Mouse (Mus musculus): ENCODE measurements around the gene Tldc1. TPM values are rescaled to one million over a fixed set of nuclear protein-coding genes. Genes with fewer than 3 reads are reported as not detected.

The Tldc1 gene
- polyA plus RNA-seq, 1 experiment from 2014 or later: 10.9 TPM

DNA sequence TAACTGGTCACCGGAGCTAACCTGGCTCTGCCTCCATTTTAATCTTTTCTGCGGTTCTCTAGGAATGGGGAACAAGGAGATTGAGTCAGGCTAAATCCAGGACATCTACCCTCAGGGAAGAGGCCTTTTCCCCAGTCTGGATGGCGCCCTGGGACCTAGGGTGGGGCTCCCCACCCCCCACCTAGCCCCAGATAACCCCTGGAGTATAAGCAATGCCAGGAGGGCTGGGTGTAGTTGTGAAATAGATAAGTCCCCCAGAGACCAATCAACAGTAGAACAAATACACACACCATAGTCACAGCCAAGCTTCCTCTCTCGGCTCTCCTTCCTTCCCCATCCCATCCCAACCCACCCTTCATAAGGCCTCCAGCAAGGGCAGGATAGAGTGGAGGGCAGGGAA, 29.5 kb upstream of the Tldc1 start:
- Histone ChIP-seq H3K9ac (ENCODE audit: low read depth, low read length) (no peak overlapping the region), H3K27me3 (ENCODE audit: control insufficient read depth, insufficient read depth, low read depth, low read length) (no peaks in the 10 kb centered on the region), H3K36me3 (ENCODE audit: control insufficient read depth, insufficient read depth, low read length) (peaks cover 5% of the 10 kb centered on the region; the same call in 1 of the 2 replicates), H3K4me1 (ENCODE audit: control insufficient read depth, insufficient read depth, low read length) (peaks cover 26% of the 10 kb centered on the region), H3K4me2 (ENCODE audit: low read length) (no peak overlapping the region), H3K9me3 (replicated peaks; ENCODE audit: control insufficient read depth, low read length, poor library complexity, severe bottlenecking) (no peaks in the 10 kb centered on the region), H3K27ac (ENCODE audit: low read length) (no peak overlapping the region), H3K4me3 (ENCODE audit: low read depth, low read length) (no peak overlapping the region)
- 91% methylated on average over 4 of the region's 4 CpGs for WGBS
- no peak for ATAC-seq

DNA sequence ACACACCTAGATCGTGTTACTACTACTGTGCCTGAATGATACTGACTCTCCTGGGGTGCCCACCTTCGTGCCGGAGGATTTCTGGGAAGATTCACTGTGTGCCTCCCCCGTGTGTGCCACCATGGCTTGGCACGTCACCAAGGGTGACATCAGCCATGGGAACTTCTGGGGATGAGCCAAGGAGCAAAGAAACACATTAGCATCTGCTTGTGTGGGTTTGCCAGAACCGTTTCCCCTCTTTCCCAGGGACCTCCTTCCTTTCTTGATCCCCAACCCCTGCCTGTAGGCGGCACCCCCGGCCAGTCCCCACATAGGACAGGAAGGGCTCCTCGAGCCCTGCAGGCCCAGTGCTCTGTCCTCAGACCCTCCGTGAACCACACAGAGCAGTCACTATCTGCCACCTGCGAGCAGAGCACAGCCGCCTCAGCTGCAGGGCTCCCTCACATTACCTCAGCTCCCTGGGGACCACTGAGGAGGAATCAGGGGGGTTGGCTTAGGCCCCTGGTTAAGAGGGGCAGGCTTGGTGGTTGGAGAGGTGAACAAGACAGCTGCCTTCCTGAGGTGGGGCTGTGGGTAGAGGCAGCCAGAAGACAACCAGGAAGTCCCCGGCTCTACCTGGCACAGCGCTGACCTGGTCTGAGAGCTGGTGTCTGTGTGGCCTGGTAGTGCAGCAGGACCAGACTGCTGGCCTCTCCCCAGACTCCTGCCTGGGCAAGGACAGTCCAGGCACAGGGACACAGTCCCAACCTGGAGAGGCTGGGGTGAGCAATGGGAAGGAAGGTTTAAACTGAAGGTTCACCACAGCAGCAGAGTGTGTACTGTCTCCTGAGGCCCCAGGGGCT, 28.4 kb upstream of the Tldc1 start:
- Histone ChIP-seq H3K36me3 (ENCODE audit: control insufficient read depth, insufficient read depth, low read length) (peaks cover 5% of the 10 kb centered on the region; the same call in 1 of the 2 replicates), H3K4me3 (ENCODE audit: low read depth, low read length) (no peak overlapping the region), H3K9ac (ENCODE audit: low read depth, low read length) (no peak overlapping the region), H3K9me3 (replicated peaks; ENCODE audit: control insufficient read depth, low read length, poor library complexity, severe bottlenecking) (no peaks in the 10 kb centered on the region), H3K27ac (ENCODE audit: low read length) (0 out of 2 replicates have a peak overlapping the region, but pooled peaks have one; percentile 46), H3K4me1 (ENCODE audit: control insufficient read depth, insufficient read depth, low read length) (peaks cover 22% of the 10 kb centered on the region), H3K4me2 (ENCODE audit: low read length) (no peak overlapping the region), H3K27me3 (ENCODE audit: control insufficient read depth, insufficient read depth, low read depth, low read length) (no peaks in the 10 kb centered on the region)
- peak; percentile 44; the same call in 1 of the 2 replicates for ATAC-seq
- 64% methylated on average over 14 of the region's 14 CpGs for WGBS

DNA sequence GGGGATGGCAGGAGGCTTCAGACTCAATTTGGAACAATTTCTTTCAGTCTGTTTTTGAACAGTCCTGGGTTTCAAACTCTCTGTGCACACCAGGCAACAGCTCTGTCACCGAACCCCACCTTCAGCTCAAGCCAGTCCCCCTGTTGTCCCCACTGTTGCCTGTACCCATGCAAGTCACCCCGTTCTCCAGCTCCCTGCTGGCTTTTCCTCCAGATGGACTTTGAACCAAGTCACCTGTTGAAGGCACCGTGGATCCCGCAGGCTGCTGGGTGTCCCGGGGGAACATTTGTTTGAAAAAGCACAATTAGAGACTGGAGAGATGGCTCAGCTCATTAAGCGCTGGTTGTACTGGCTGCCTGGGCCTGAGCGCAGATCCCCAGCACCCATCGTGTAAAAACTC, 27.1 kb upstream of the Tldc1 start:
- Histone ChIP-seq H3K4me3 (ENCODE audit: low read depth, low read length) (no peak overlapping the region), H3K36me3 (ENCODE audit: control insufficient read depth, insufficient read depth, low read length) (peaks cover 5% of the 10 kb centered on the region; the same call in 1 of the 2 replicates), H3K27ac (ENCODE audit: low read length) (no peak overlapping the region), H3K9ac (ENCODE audit: low read depth, low read length) (no peak overlapping the region), H3K4me2 (ENCODE audit: low read length) (no peak overlapping the region), H3K27me3 (ENCODE audit: control insufficient read depth, insufficient read depth, low read depth, low read length) (no peaks in the 10 kb centered on the region), H3K9me3 (replicated peaks; ENCODE audit: control insufficient read depth, low read length, poor library complexity, severe bottlenecking) (no peaks in the 10 kb centered on the region), H3K4me1 (ENCODE audit: control insufficient read depth, insufficient read depth, low read length) (peaks cover 22% of the 10 kb centered on the region)
- ATAC-seq: no peak
- 68% methylated on average over 8 of the region's 8 CpGs for WGBS

DNA sequence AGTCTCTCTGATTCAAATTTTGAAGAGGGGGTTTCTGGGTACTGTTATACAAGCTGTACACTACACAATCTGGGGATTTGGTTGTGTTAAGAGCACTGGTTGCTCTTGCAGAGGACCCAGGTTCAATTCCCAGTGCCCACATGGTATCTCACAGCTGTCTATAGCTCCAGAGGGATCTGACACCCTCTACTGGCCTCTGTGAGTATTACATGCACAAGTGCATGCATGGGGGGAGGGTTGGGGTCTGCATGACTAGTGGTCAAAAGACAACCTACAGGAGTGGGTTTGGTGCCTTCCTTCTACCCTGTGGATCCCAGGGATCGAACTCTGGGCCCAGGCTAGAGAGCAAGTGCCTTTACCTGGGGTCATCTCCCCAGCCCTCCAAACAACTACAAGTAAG, 24.4 kb upstream of the Tldc1 start:
- Histone ChIP-seq H3K9me3 (replicated peaks; ENCODE audit: control insufficient read depth, low read length, poor library complexity, severe bottlenecking) (no peaks in the 10 kb centered on the region), H3K4me2 (ENCODE audit: low read length) (no peak overlapping the region), H3K4me3 (ENCODE audit: low read depth, low read length) (no peak overlapping the region), H3K36me3 (ENCODE audit: control insufficient read depth, insufficient read depth, low read length) (no peaks in the 10 kb centered on the region), H3K9ac (ENCODE audit: low read depth, low read length) (no peak overlapping the region), H3K27me3 (ENCODE audit: control insufficient read depth, insufficient read depth, low read depth, low read length) (no peaks in the 10 kb centered on the region), H3K27ac (ENCODE audit: low read length) (no peak overlapping the region), H3K4me1 (ENCODE audit: control insufficient read depth, insufficient read depth, low read length) (peaks cover 33% of the 10 kb centered on the region)
- WGBS: 96% methylated on average over 1 of the region's 1 CpGs
- no peak for ATAC-seq

DNA sequence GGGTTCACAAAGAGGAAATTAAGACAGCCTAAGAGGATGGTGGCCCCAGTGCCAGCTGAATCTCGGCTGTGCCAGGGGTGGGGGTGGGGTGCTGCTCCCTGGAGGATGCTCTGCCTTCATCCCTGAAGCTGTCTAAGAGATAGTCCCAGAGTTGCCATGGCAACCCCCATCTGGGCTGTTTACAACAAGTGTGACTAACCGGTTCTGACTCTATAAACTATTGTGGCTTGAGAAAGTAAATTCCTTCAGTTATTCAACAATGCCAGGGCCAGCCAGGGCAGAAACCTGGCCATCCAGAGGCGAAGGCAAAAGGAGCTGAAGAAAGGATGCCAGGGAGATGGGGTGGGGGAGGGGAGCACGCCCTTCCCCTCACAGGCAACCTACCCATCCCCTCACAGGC, 23.0 kb upstream of the Tldc1 start:
- Histone ChIP-seq H3K4me1 (ENCODE audit: control insufficient read depth, insufficient read depth, low read length) (peaks cover 31% of the 10 kb centered on the region), H3K4me2 (ENCODE audit: low read length) (peak overlapping the region; percentile 25; the same call in 1 of the 2 replicates), H3K27ac (ENCODE audit: low read length) (peak overlapping the region; percentile 69), H3K9me3 (replicated peaks; ENCODE audit: control insufficient read depth, low read length, poor library complexity, severe bottlenecking) (no peaks in the 10 kb centered on the region), H3K27me3 (ENCODE audit: control insufficient read depth, insufficient read depth, low read depth, low read length) (no peaks in the 10 kb centered on the region), H3K9ac (ENCODE audit: low read depth, low read length) (0 out of 2 replicates have a peak overlapping the region, but pooled peaks have one; percentile 12), H3K4me3 (ENCODE audit: low read depth, low read length) (no peak overlapping the region), H3K36me3 (ENCODE audit: control insufficient read depth, insufficient read depth, low read length) (no peaks in the 10 kb centered on the region)
- WGBS: 3% methylated on average over 4 of the region's 4 CpGs
- ATAC-seq: 0 out of 2 replicates have a peak, but pooled peaks have one; percentile 23

DNA sequence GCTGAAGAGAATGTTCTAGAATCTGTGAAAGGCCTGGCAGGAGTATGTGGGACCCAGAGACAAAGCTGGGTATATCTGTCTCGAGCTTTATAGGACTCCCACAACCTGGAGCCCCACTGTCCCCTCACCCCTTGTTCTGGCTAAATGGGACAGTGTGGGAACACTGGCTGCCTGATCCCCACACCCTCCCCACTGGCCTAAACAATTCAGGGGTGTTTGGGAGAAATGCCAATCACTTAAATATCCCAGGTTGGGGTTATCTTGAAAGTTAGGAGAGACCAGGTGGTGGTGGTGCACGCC, 20.7 kb upstream of the Tldc1 start:
- no peaks in the 10 kb centered on the region for H3K9me3 ChIP-seq (replicated peaks; ENCODE audit: control insufficient read depth, low read length, poor library complexity, severe bottlenecking)
- H3K4me1 ChIP-seq (ENCODE audit: control insufficient read depth, insufficient read depth, low read length): peaks cover 27% of the 10 kb centered on the region
- H3K27me3 ChIP-seq (ENCODE audit: control insufficient read depth, insufficient read depth, low read depth, low read length): no peaks in the 10 kb centered on the region
- H3K4me2 ChIP-seq (ENCODE audit: low read length): peak overlapping the region; percentile 38; the same call in 1 of the 2 replicates
- no peaks in the 10 kb centered on the region for H3K36me3 ChIP-seq (ENCODE audit: control insufficient read depth, insufficient read depth, low read length)
- peak overlapping the region; percentile 78 for H3K27ac ChIP-seq (ENCODE audit: low read length)
- H3K9ac ChIP-seq (ENCODE audit: low read depth, low read length): 0 out of 2 replicates have a peak overlapping the region, but pooled peaks have one; percentile 30
- 46% methylated on average over 2 of the region's 2 CpGs for WGBS
- no peak; the same call in 1 of the 2 replicates for ATAC-seq
- no peak overlapping the region for H3K4me3 ChIP-seq (ENCODE audit: low read depth, low read length)

DNA sequence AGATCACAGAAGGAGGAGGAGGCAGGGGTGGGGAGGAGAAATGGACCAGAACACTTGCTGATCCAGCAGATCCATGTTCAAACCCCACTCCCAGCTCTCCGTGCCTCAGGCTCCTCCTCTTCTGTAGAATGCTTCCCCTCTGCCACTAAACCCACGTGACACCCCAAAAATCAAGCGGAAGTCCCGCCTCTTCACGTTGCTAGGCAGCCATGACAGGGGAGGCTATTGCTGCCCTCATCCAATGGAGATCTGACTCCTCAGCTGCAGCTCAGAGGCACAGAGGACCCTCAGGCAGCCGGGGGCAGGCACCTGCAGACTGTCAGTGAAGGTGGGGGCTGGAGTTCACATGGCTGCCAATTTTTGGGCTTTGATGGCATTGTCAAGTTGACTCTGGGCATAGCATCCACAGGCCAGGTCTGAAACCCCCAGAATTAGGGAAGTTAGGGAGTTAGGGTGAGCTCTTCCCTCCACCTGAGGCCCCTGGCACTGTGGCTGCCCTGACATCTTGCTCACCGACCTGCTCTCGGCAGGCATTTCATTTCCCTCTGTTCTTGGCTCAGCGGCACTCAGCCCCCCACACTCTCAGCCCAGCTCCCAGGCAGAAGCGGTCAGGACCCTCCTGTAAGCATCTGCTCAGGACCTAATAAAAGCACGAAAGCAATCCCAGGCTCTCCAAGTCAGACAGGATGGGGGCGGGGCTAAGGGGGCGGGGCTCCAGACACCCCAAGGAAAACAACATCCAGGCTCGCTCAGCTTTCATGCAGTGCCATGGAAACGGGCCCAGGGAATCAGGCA, 20.2 kb upstream of the Tldc1 start:
- peak overlapping the region; percentile 30; the same call in 1 of the 2 replicates for H3K9ac ChIP-seq (ENCODE audit: low read depth, low read length)
- H3K4me2 ChIP-seq (ENCODE audit: low read length): peak overlapping the region; percentile 38
- no peak overlapping the region; the same call in 1 of the 2 replicates for H3K4me3 ChIP-seq (ENCODE audit: low read depth, low read length)
- no peaks in the 10 kb centered on the region for H3K36me3 ChIP-seq (ENCODE audit: control insufficient read depth, insufficient read depth, low read length)
- peaks cover 27% of the 10 kb centered on the region for H3K4me1 ChIP-seq (ENCODE audit: control insufficient read depth, insufficient read depth, low read length)
- H3K27me3 ChIP-seq (ENCODE audit: control insufficient read depth, insufficient read depth, low read depth, low read length): no peaks in the 10 kb centered on the region
- WGBS: 9% methylated on average over 15 of the region's 15 CpGs
- peak; percentile 79 for ATAC-seq
- peak overlapping the region; percentile 78 for H3K27ac ChIP-seq (ENCODE audit: low read length)
- no peaks in the 10 kb centered on the region for H3K9me3 ChIP-seq (replicated peaks; ENCODE audit: control insufficient read depth, low read length, poor library complexity, severe bottlenecking)

DNA sequence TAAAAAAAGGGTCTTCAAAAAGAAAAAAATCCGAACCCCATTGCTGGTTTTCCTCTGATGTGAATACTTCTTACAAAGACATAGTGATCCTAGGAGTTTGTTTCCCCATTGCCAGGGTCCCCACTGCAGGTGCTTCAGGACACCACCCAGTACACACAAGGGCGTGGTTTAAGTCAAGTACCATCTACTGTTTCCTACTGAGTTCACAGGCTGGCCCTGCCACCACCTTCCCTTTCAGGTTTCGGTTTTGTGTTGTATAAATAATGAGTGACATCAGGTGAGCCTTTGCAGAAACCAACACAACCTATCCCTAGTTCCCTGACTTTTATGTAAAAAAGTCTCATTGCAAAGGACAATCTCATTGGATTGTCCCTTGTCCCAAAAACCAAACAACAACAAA, 17.4 kb upstream of the Tldc1 start:
- no peak overlapping the region for H3K27ac ChIP-seq (ENCODE audit: low read length)
- H3K4me2 ChIP-seq (ENCODE audit: low read length): no peak overlapping the region
- no peaks in the 10 kb centered on the region for H3K27me3 ChIP-seq (ENCODE audit: control insufficient read depth, insufficient read depth, low read depth, low read length)
- no peaks in the 10 kb centered on the region for H3K36me3 ChIP-seq (ENCODE audit: control insufficient read depth, insufficient read depth, low read length)
- H3K9me3 ChIP-seq (replicated peaks; ENCODE audit: control insufficient read depth, low read length, poor library complexity, severe bottlenecking): no peaks in the 10 kb centered on the region
- no peak overlapping the region for H3K4me3 ChIP-seq (ENCODE audit: low read depth, low read length)
- WGBS: 90% methylated on average over 3 of the region's 3 CpGs
- H3K4me1 ChIP-seq (ENCODE audit: control insufficient read depth, insufficient read depth, low read length): peaks cover 22% of the 10 kb centered on the region
- no peak for ATAC-seq
- no peak overlapping the region for H3K9ac ChIP-seq (ENCODE audit: low read depth, low read length)

DNA sequence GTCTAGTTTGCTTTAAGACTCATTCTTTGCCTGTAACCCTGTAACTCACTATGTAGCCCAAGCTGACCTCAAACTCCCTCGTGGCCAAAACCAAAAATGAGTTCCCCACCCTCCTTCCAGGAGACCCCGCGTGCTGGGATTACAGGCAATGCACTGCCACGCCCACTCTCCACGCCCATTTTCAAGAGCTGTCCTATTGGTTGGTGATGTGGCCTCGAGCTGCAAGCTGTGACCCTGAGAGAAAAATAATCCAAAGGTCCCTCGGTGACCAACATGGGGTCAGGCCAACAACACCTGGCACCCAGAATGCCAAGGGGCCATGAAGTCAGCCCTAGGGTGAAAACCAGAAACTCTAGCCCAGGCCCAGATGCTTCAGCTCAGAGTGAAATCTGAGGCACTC, 16.5 kb upstream of the Tldc1 start:
- Histone ChIP-seq H3K4me1 (ENCODE audit: control insufficient read depth, insufficient read depth, low read length) (peaks cover 18% of the 10 kb centered on the region), H3K9ac (ENCODE audit: low read depth, low read length) (no peak overlapping the region), H3K4me2 (ENCODE audit: low read length) (no peak overlapping the region), H3K27ac (ENCODE audit: low read length) (no peak overlapping the region), H3K36me3 (ENCODE audit: control insufficient read depth, insufficient read depth, low read length) (no peaks in the 10 kb centered on the region), H3K27me3 (ENCODE audit: control insufficient read depth, insufficient read depth, low read depth, low read length) (no peaks in the 10 kb centered on the region), H3K4me3 (ENCODE audit: low read depth, low read length) (no peak overlapping the region), H3K9me3 (replicated peaks; ENCODE audit: control insufficient read depth, low read length, poor library complexity, severe bottlenecking) (no peaks in the 10 kb centered on the region)
- WGBS: 48% methylated on average over 7 of the region's 7 CpGs
- ATAC-seq: no peak

All from midbrain, embryonic 16.5 days (tissue).